ENCODE assay signal across 7 mouse cellular contexts in the genomic region with DNA sequence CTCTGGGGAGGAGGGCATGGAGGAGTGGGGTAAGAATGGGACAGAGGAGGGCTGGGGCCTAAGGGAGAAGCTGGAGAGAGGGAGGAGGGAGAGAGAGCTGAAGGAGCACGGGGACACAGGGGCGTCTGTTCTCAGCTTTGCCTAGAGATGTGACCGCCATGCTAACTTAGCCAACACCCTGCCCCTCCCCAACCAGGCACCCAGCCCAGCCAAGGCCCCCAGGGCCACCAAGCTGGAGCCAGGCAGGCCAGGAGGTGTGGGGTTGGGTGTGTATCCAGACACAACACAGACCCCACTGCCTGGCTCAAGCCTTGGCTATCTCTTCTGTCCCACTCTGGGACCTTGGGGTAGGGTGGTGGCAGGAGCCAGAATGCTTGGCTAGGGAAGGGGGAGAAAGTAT. TPM values are rescaled to one million over a fixed set of nuclear protein-coding genes. Genes with fewer than 3 reads are reported as not detected.
DNase-seq lines count a peak whose midpoint lies in the region; ATAC-seq and TF ChIP-seq lines count a peak whose summit lies in the region.

No protein-coding gene starts in this region.

- no peak for DNase-seq in lung, adult 2 months
- no peak for DNase-seq in forebrain, embryonic 10.5 days (ENCODE audit: extremely low spot score, low spot score)
- no peak for DNase-seq in liver, embryonic 11.5 days (ENCODE audit: low spot score)
- DNase-seq in thymus, postnatal 10 days (ENCODE audit: low spot score in 2 of 2), result no peak
- no peak for DNase-seq in testis, postnatal 14 days (ENCODE audit: low spot score)

- H3K27ac ChIP-seq in lung, embryonic 15.5 days, result peak overlapping the region; percentile 86
- peak overlapping the region; percentile 83 for H3K27ac ChIP-seq in forebrain, embryonic 10.5 days
- peak overlapping the region; percentile 86 for H3K27ac ChIP-seq in heart, embryonic 13.5 days (replicated peaks)
- peak overlapping the region; percentile 56; the same call in 1 of the 2 replicates for H3K27ac ChIP-seq in liver, embryonic 11.5 days (ENCODE audit: low read depth, low read length)

- no peak for ATAC-seq in lung, embryonic 15.5 days (ENCODE audit: borderline replicate concordance, extremely low read depth, low FRiP score, low TSS enrichment)
- ATAC-seq in heart, embryonic 13.5 days (ENCODE audit: extremely low read depth, insufficient number of reproducible peaks, low FRiP score, low TSS enrichment), result no peak
- no peak for ATAC-seq in liver, embryonic 11.5 days (replicated peaks; ENCODE audit: low FRiP score)

- peaks cover 67% of the 10 kb centered on the region for H3K4me1 ChIP-seq in lung, embryonic 15.5 days
- H3K4me1 ChIP-seq in lung, adult 2 months (ENCODE audit: control insufficient read depth, insufficient read depth, low read length), result peaks cover 3% of the 10 kb centered on the region; the same call in 1 of the 2 replicates
- H3K4me1 ChIP-seq in forebrain, embryonic 10.5 days, result peaks cover 89% of the 10 kb centered on the region
- peaks cover 69% of the 10 kb centered on the region for H3K4me1 ChIP-seq in heart, embryonic 13.5 days
- H3K4me1 ChIP-seq in liver, embryonic 11.5 days (replicated peaks; ENCODE audit: control insufficient read depth, insufficient read depth, low read length), result peaks cover 57% of the 10 kb centered on the region

- H3K9ac ChIP-seq in lung, embryonic 15.5 days, result no peak overlapping the region
- peak overlapping the region; percentile 11; the same call in 1 of the 2 replicates for H3K9ac ChIP-seq in heart, embryonic 13.5 days
- H3K9ac ChIP-seq in liver, embryonic 11.5 days (ENCODE audit: low read depth, low read length), result no peak overlapping the region

- 0 out of 2 replicates have a peak overlapping the region, but pooled peaks have one; percentile 0 for H3K4me2 ChIP-seq in lung, embryonic 15.5 days
- H3K4me2 ChIP-seq in heart, embryonic 13.5 days, result peak overlapping the region; percentile 34; the same call in 1 of the 2 replicates
- no peak overlapping the region for H3K4me2 ChIP-seq in liver, embryonic 11.5 days

- no peaks in the 10 kb centered on the region for H3K9me3 ChIP-seq in lung, embryonic 15.5 days
- no peaks in the 10 kb centered on the region for H3K9me3 ChIP-seq in forebrain, embryonic 10.5 days
- H3K9me3 ChIP-seq in heart, embryonic 13.5 days, result no peaks in the 10 kb centered on the region
- no peaks in the 10 kb centered on the region for H3K9me3 ChIP-seq in liver, embryonic 11.5 days (ENCODE audit: control insufficient read depth, low read length)

- no peak for TF ChIP-seq CTCF in lung, adult 2 months (IDR thresholded peaks at IDR 0.05; ENCODE audit: insufficient read depth, low read length)

- H3K36me3 ChIP-seq in lung, embryonic 15.5 days, result peaks cover 18% of the 10 kb centered on the region
- peaks cover 39% of the 10 kb centered on the region for H3K36me3 ChIP-seq in forebrain, embryonic 10.5 days (replicated peaks)
- peaks cover 18% of the 10 kb centered on the region for H3K36me3 ChIP-seq in heart, embryonic 13.5 days
- peaks cover 7% of the 10 kb centered on the region for H3K36me3 ChIP-seq in liver, embryonic 11.5 days (ENCODE audit: control insufficient read depth, insufficient read depth, low read length)

- no peak overlapping the region for H3K4me3 ChIP-seq in lung, embryonic 15.5 days
- no peak overlapping the region for H3K4me3 ChIP-seq in lung, adult 2 months (replicated peaks; ENCODE audit: extremely low read depth, low read depth, low read length)
- peak overlapping the region; percentile 21 for H3K4me3 ChIP-seq in forebrain, embryonic 10.5 days
- no peak overlapping the region for H3K4me3 ChIP-seq in heart, embryonic 13.5 days
- no peak overlapping the region for H3K4me3 ChIP-seq in liver, embryonic 11.5 days (ENCODE audit: low read depth, low read length)

- 48% methylated on average over 2 of the region's 3 CpGs for WGBS in lung, embryonic 15.5 days
- WGBS in lung, adult 2 months, result 53% methylated on average over 3 of the region's 3 CpGs
- 63% methylated on average over 3 of the region's 3 CpGs for WGBS in forebrain, embryonic 10.5 days
- 34% methylated on average over 3 of the region's 3 CpGs for WGBS in heart, embryonic 13.5 days
- WGBS in liver, embryonic 11.5 days, result 74% methylated on average over 3 of the region's 3 CpGs

- H3K27me3 ChIP-seq in lung, embryonic 15.5 days, result no peaks in the 10 kb centered on the region
- peaks cover 9% of the 10 kb centered on the region; the same call in 1 of the 2 replicates for H3K27me3 ChIP-seq in forebrain, embryonic 10.5 days (ENCODE audit: poor library complexity, severe bottlenecking)
- H3K27me3 ChIP-seq in heart, embryonic 13.5 days (replicated peaks), result 0 out of 2 replicates have a peak, but pooled peaks cover 5% of the 10 kb centered on the region
- H3K27me3 ChIP-seq in liver, embryonic 11.5 days (replicated peaks; ENCODE audit: control insufficient read depth, insufficient read depth, low read length), result peaks cover 44% of the 10 kb centered on the region

- TF ChIP-seq POLR2A in lung, adult 2 months (IDR thresholded peaks at IDR 0.05; ENCODE audit: borderline replicate concordance, extremely low read depth, low read depth, low read length), result no peak

RNA-seq across cellular contexts. Expression of gene Lrp1, which starts 5.4 kb away (rescaled TPM):
- polyA plus RNA-seq in lung, embryonic 15.5 days (2015; fragmentation: Nextera tagmentation; extraction: Ambion mirVana), result 72.6 and 73.6 TPM in 2 replicates
- polyA plus RNA-seq in lung, adult 2 months (2012; rRNA removed), result 215 and 248 TPM in 2 replicates
- 66.5 and 67.4 TPM in 2 replicates for polyA plus RNA-seq in forebrain, embryonic 10.5 days (2016; fragmentation: Nextera tagmentation; extraction: Ambion mirVana)
- polyA plus RNA-seq in heart, embryonic 13.5 days (2015; fragmentation: Nextera tagmentation; extraction: Ambion mirVana), result 30.7 and 37.9 TPM in 2 replicates
- polyA plus RNA-seq in liver, embryonic 11.5 days (2014; fragmentation: Nextera tagmentation; extraction: Ambion mirVana), result 35.7 and 36.8 TPM in 2 replicates

RNA-seq across cellular contexts. Expression of gene Stat6, which starts 27.2 kb away (rescaled TPM):
- 33.1 and 37.6 TPM in 2 replicates for polyA plus RNA-seq in lung, embryonic 15.5 days (2015; fragmentation: Nextera tagmentation; extraction: Ambion mirVana)
- polyA plus RNA-seq in lung, adult 2 months (2012; rRNA removed), result 92.3 and 123 TPM in 2 replicates
- 7.3 and 7.7 TPM in 2 replicates for polyA plus RNA-seq in forebrain, embryonic 10.5 days (2016; fragmentation: Nextera tagmentation; extraction: Ambion mirVana)
- polyA plus RNA-seq in heart, embryonic 13.5 days (2015; fragmentation: Nextera tagmentation; extraction: Ambion mirVana), result 24.5 and 24.6 TPM in 2 replicates
- polyA plus RNA-seq in liver, embryonic 11.5 days (2014; fragmentation: Nextera tagmentation; extraction: Ambion mirVana), result 28.7 TPM in 2 replicates

RNA-seq across cellular contexts. Expression of gene Nemp1, which starts 51.1 kb away (rescaled TPM):
- polyA plus RNA-seq in lung, embryonic 15.5 days (2015; fragmentation: Nextera tagmentation; extraction: Ambion mirVana), result 11.8 TPM in 2 replicates
- 2.7 and 3.6 TPM in 2 replicates for polyA plus RNA-seq in lung, adult 2 months (2012; rRNA removed)
- 9.9 and 10.0 TPM in 2 replicates for polyA plus RNA-seq in forebrain, embryonic 10.5 days (2016; fragmentation: Nextera tagmentation; extraction: Ambion mirVana)
- polyA plus RNA-seq in heart, embryonic 13.5 days (2015; fragmentation: Nextera tagmentation; extraction: Ambion mirVana), result 7.1 and 7.4 TPM in 2 replicates
- polyA plus RNA-seq in liver, embryonic 11.5 days (2014; fragmentation: Nextera tagmentation; extraction: Ambion mirVana), result 10.5 and 11.2 TPM in 2 replicates

RNA-seq across cellular contexts. Expression of gene Nab2, which starts 52.8 kb away (rescaled TPM):
- polyA plus RNA-seq in lung, embryonic 15.5 days (2015; fragmentation: Nextera tagmentation; extraction: Ambion mirVana), result 14.2 and 15.4 TPM in 2 replicates
- 32.8 and 35.1 TPM in 2 replicates for polyA plus RNA-seq in lung, adult 2 months (2012; rRNA removed)
- 5.6 and 6.2 TPM in 2 replicates for polyA plus RNA-seq in forebrain, embryonic 10.5 days (2016; fragmentation: Nextera tagmentation; extraction: Ambion mirVana)
- polyA plus RNA-seq in heart, embryonic 13.5 days (2015; fragmentation: Nextera tagmentation; extraction: Ambion mirVana), result 9.7 and 10.4 TPM in 2 replicates
- polyA plus RNA-seq in liver, embryonic 11.5 days (2014; fragmentation: Nextera tagmentation; extraction: Ambion mirVana), result 5.7 and 5.8 TPM in 2 replicates
